Mouse (Mus musculus): ENCODE results near the gene Arpc1b. TPM values are rescaled to one million over a fixed set of nuclear protein-coding genes. Genes with fewer than 3 reads are reported as not detected.
"Not testable (repeated sequence)": the region's sequence is repeated elsewhere in the genome, so short reads cannot be mapped to it uniquely, and the experiment has no call there.

Arpc1b gene
- 768 and 891 TPM in 2 replicates for polyA plus RNA-seq (2012; rRNA removed)

GRCm38 (mm10) chr5:145114071-145114605 is at the start of gene Arpc1b:
TSS of gene Arpc1b (plus strand) at chr5:145114215.
- DNase-seq (ENCODE audit: low read depth, low spot score): no peak
- WGBS: 1% methylated on average over 51 of the region's 53 CpGs

GRCm38 (mm10) chr5:145064765-145065340 is 49.2 kb upstream of the Arpc1b start:
- 92% methylated on average over 1 of the region's 1 CpGs for WGBS
- DNase-seq (ENCODE audit: low read depth, low spot score): no peak

- 20% methylated on average over 3 of the region's 3 CpGs for WGBS
- DNase-seq (ENCODE audit: low read depth, low spot score): no peak
Observed at GRCm38 (mm10) chr5:145068863-145069262, 45.2 kb upstream of the Arpc1b start.

- 2% methylated on average over 5 of the region's 5 CpGs for WGBS
Observed at GRCm38 (mm10) chr5:145069707-145070106, 44.3 kb upstream of the Arpc1b start.

GRCm38 (mm10) chr5:145071342-145071741 is 42.7 kb upstream of the Arpc1b start:
- no peak for DNase-seq (ENCODE audit: low read depth, low spot score)
- WGBS: 49% methylated on average over 6 of the region's 6 CpGs

More at GRCm38 (mm10) chr5:145069707-145070106, 44.3 kb upstream of the Arpc1b start:
- peak; percentile 55 for DNase-seq (ENCODE audit: low read depth, low spot score)

GRCm38 (mm10) chr5:145075081-145075480 is 38.9 kb upstream of the Arpc1b start:
- 53% methylated on average over 3 of the region's 3 CpGs for WGBS
- no peak for DNase-seq (ENCODE audit: low read depth, low spot score)

GRCm38 (mm10) chr5:145081866-145082613 is 32.0 kb upstream of the Arpc1b start:
- no peak for DNase-seq (ENCODE audit: low read depth, low spot score)
- 70% methylated on average over 10 of the region's 10 CpGs for WGBS

- not testable (repeated sequence) for DNase-seq (ENCODE audit: low read depth, low spot score)
- WGBS: 44% methylated on average over 6 of the region's 6 CpGs
Observed at GRCm38 (mm10) chr5:145083201-145083600, 30.8 kb upstream of the Arpc1b start.

GRCm38 (mm10) chr5:145083632-145084451 is 30.2 kb upstream of the Arpc1b start, which contains the start of the genes Arpc1a and Kpna7:
TSS of gene Arpc1a (plus strand) at chr5:145083830.
TSS of gene Kpna7 (minus strand) at chr5:145084030.
- WGBS: under 1% methylated on average over 54 of the region's 54 CpGs
- DNase-seq (ENCODE audit: low read depth, low spot score): peak; percentile 88

GRCm38 (mm10) chr5:145084822-145085221 is 29.2 kb upstream of the Arpc1b start:
- WGBS: 32% methylated on average over 2 of the region's 2 CpGs
- DNase-seq (ENCODE audit: low read depth, low spot score): no peak

GRCm38 (mm10) chr5:145088186-145088585 is 25.8 kb upstream of the Arpc1b start:
- no peak for DNase-seq (ENCODE audit: low read depth, low spot score)
- 98% methylated on average over 2 of the region's 2 CpGs for whole genome bisulfite sequencing

GRCm38 (mm10) chr5:145089878-145090277 is 24.1 kb upstream of the Arpc1b start:
- 56% methylated on average over 3 of the region's 3 CpGs for WGBS
- DNase-seq (ENCODE audit: low read depth, low spot score): no peak

GRCm38 (mm10) chr5:145096195-145096594 is 17.8 kb upstream of the Arpc1b start:
- WGBS: 76% methylated on average over 4 of the region's 4 CpGs
- no peak for DNase-seq (ENCODE audit: low read depth, low spot score)

- 89% methylated on average over 10 of the region's 10 CpGs for WGBS
- no peak for DNase-seq (ENCODE audit: low read depth, low spot score)
Observed at GRCm38 (mm10) chr5:145098340-145098821, 15.6 kb upstream of the Arpc1b start.

- WGBS: 95% methylated on average over 9 of the region's 9 CpGs
- DNase-seq (ENCODE audit: low read depth, low spot score): no peak
Observed at GRCm38 (mm10) chr5:145100960-145101359, 13.1 kb upstream of the Arpc1b start.

- DNase-seq (ENCODE audit: low read depth, low spot score): not testable (repeated sequence)
- WGBS: 98% methylated on average over 11 of the region's 11 CpGs
Observed at GRCm38 (mm10) chr5:145101451-145101850, 12.6 kb upstream of the Arpc1b start.

GRCm38 (mm10) chr5:145102706-145103105 is 11.3 kb upstream of the Arpc1b start:
- 33% methylated on average over 4 of the region's 4 CpGs for WGBS

GRCm38 (mm10) chr5:145104328-145104727 is 9.7 kb upstream of the Arpc1b start:
- WGBS: 96% methylated on average over 9 of the region's 9 CpGs
- DNase-seq (ENCODE audit: low read depth, low spot score): no peak

More at GRCm38 (mm10) chr5:145102706-145103105, 11.3 kb upstream of the Arpc1b start:
- no peak for DNase-seq (ENCODE audit: low read depth, low spot score)

GRCm38 (mm10) chr5:145105694-145106275 is 8.2 kb upstream of the Arpc1b start:
- WGBS: 51% methylated on average over 9 of the region's 9 CpGs

More at GRCm38 (mm10) chr5:145105694-145106275, 8.2 kb upstream of the Arpc1b start:
- DNase-seq (ENCODE audit: low read depth, low spot score): no peak

All from large intestine, adult 2 months (tissue).